Mouse (Mus musculus): Measurements from ENCODE around the gene Slfn14. TPM values are rescaled to one million over a fixed set of nuclear protein-coding genes. Genes with fewer than 3 reads are reported as not detected.
"Not testable (repeated sequence)": the region's sequence is repeated elsewhere in the genome, so short reads cannot be mapped to it uniquely, and the experiment has no call there.

The Slfn14 gene
- polyA plus RNA-seq (2014; fragmentation: Nextera tagmentation; extraction: Ambion mirVana), result 2.1 and 2.4 TPM in 2 replicates

DNA sequence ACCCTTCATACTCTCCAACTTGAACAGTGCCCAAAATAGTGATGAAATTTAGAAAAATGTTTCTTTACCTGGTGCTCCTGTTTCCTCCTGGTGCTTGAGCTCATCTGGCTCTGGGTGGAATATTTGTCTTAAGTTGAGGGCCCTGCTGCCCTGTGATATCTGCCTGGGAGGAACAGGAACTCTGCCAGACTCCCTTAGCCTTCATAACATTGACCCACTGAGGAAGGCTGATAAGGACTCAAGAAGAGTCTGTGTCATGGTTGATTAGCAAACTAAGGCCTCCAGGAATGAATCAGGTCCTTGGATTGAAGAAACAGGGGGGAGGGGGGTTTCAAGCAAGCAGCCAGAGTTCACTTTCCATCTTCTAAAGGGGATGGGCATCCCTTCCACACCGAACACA is at the start of gene Slfn14:
Gene Slfn14, minus strand, starts transcription at position 161 of the 400 bp plus-strand sequence.
- Histone ChIP-seq H3K4me3 (ENCODE audit: low read depth, low read length) (peak within 1 kb of the TSS; percentile 5; the same call in 1 of the 2 replicates), H3K9ac (ENCODE audit: low read depth, low read length) (no peak within 1 kb of the TSS), H3K4me2 (peak within 1 kb of the TSS; percentile 32), H3K27ac (ENCODE audit: low read depth, low read length) (peak within 1 kb of the TSS; percentile 17; the same call in 1 of the 2 replicates), H3K4me1 (replicated peaks; ENCODE audit: control insufficient read depth, insufficient read depth, low read length) (peaks cover 16% of the 10 kb centered on the region), H3K36me3 (ENCODE audit: control insufficient read depth, insufficient read depth, low read length) (no peaks in the 10 kb centered on the region), H3K27me3 (replicated peaks; ENCODE audit: control insufficient read depth, insufficient read depth, low read length) (no peaks in the 10 kb centered on the region), H3K9me3 (ENCODE audit: control insufficient read depth, low read length) (no peaks in the 10 kb centered on the region)
- DNase-seq (ENCODE audit: low spot score), result no peak
- WGBS, result 21% methylated on average over 1 of the region's 1 CpGs
- ATAC-seq (replicated peaks; ENCODE audit: low FRiP score), result peak; percentile 90

DNA sequence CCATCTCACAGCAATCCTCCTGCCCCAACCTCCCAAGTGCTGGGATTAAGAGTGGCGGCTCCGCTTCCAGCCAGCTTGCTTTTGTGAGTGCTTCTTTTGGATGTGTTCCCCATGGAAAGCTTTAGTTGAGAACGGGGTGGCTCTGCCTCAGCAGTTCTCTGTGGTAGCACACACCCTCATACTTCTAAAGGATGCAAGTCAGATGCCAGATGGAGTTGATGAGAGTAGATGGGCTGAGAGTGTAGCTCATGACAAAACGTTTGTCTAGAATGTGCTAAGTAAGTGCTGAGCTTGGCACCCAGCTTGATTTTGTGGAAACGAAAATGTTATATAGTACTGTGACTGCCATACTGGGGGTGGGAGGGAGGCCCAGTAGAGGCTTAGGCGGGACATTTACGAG is 49.3 kb upstream of the Slfn14 start:
- no peak overlapping the region for H3K9ac ChIP-seq (ENCODE audit: low read depth, low read length)
- peaks cover 29% of the 10 kb centered on the region for H3K36me3 ChIP-seq (ENCODE audit: control insufficient read depth, insufficient read depth, low read length)
- no peak overlapping the region for H3K4me2 ChIP-seq
- 89% methylated on average over 7 of the region's 7 CpGs for WGBS
- ATAC-seq (replicated peaks; ENCODE audit: low FRiP score) (no peak), DNase-seq (ENCODE audit: low spot score) (no peak)
- H3K4me3 ChIP-seq (ENCODE audit: low read depth, low read length), result no peak overlapping the region
- H3K27ac ChIP-seq (ENCODE audit: low read depth, low read length), result no peak overlapping the region
- H3K9me3 ChIP-seq (ENCODE audit: control insufficient read depth, low read length), result no peaks in the 10 kb centered on the region
- H3K4me1 ChIP-seq (replicated peaks; ENCODE audit: control insufficient read depth, insufficient read depth, low read length), result no peaks in the 10 kb centered on the region
- no peaks in the 10 kb centered on the region for H3K27me3 ChIP-seq (replicated peaks; ENCODE audit: control insufficient read depth, insufficient read depth, low read length)

- ATAC-seq (replicated peaks; ENCODE audit: low FRiP score) (no peak), DNase-seq (ENCODE audit: low spot score) (no peak)
- WGBS, result 74% methylated on average over 3 of the region's 3 CpGs
- peaks cover 17% of the 10 kb centered on the region for H3K36me3 ChIP-seq (ENCODE audit: control insufficient read depth, insufficient read depth, low read length)
- H3K27me3 ChIP-seq (replicated peaks; ENCODE audit: control insufficient read depth, insufficient read depth, low read length), result no peaks in the 10 kb centered on the region
- no peak overlapping the region for H3K4me2 ChIP-seq
- H3K27ac ChIP-seq (ENCODE audit: low read depth, low read length), result no peak overlapping the region
- no peaks in the 10 kb centered on the region for H3K9me3 ChIP-seq (ENCODE audit: control insufficient read depth, low read length)
- H3K4me1 ChIP-seq (replicated peaks; ENCODE audit: control insufficient read depth, insufficient read depth, low read length), result no peaks in the 10 kb centered on the region
- H3K4me3 ChIP-seq (ENCODE audit: low read depth, low read length), result no peak overlapping the region
- H3K9ac ChIP-seq (ENCODE audit: low read depth, low read length), result no peak overlapping the region
Observed at GRCm38 (mm10) chr11:83327427-83327826, 40.9 kb upstream of the Slfn14 start.

GRCm38 (mm10) chr11:83326692-83327091 is 40.2 kb upstream of the Slfn14 start:
- DNase-seq (ENCODE audit: low spot score); H3K27ac ChIP-seq (ENCODE audit: low read depth, low read length); H3K4me1 ChIP-seq (replicated peaks; ENCODE audit: control insufficient read depth, insufficient read depth, low read length); H3K27me3 ChIP-seq (replicated peaks; ENCODE audit: control insufficient read depth, insufficient read depth, low read length); H3K4me2 ChIP-seq; H3K9me3 ChIP-seq (ENCODE audit: control insufficient read depth, low read length); ATAC-seq (replicated peaks; ENCODE audit: low FRiP score); H3K9ac ChIP-seq (ENCODE audit: low read depth, low read length); H3K4me3 ChIP-seq (ENCODE audit: low read depth, low read length): not testable (repeated sequence)
- peaks cover 23% of the 10 kb centered on the region for H3K36me3 ChIP-seq (ENCODE audit: control insufficient read depth, insufficient read depth, low read length)
- 93% methylated on average over 3 of the region's 3 CpGs for WGBS

- no peak for DNase-seq (ENCODE audit: low spot score)
- Histone ChIP-seq H3K4me1 (replicated peaks; ENCODE audit: control insufficient read depth, insufficient read depth, low read length) (no peaks in the 10 kb centered on the region), H3K27me3 (replicated peaks; ENCODE audit: control insufficient read depth, insufficient read depth, low read length) (no peaks in the 10 kb centered on the region), H3K9ac (ENCODE audit: low read depth, low read length) (no peak overlapping the region), H3K27ac (ENCODE audit: low read depth, low read length) (no peak overlapping the region), H3K9me3 (ENCODE audit: control insufficient read depth, low read length) (no peaks in the 10 kb centered on the region), H3K4me2 (no peak overlapping the region), H3K36me3 (ENCODE audit: control insufficient read depth, insufficient read depth, low read length) (peaks cover 19% of the 10 kb centered on the region), H3K4me3 (ENCODE audit: low read depth, low read length) (no peak overlapping the region)
- no peak for ATAC-seq (replicated peaks; ENCODE audit: low FRiP score)
- 87% methylated on average over 4 of the region's 4 CpGs for WGBS
Observed at GRCm38 (mm10) chr11:83319048-83319447, 32.5 kb upstream of the Slfn14 start.

DNA sequence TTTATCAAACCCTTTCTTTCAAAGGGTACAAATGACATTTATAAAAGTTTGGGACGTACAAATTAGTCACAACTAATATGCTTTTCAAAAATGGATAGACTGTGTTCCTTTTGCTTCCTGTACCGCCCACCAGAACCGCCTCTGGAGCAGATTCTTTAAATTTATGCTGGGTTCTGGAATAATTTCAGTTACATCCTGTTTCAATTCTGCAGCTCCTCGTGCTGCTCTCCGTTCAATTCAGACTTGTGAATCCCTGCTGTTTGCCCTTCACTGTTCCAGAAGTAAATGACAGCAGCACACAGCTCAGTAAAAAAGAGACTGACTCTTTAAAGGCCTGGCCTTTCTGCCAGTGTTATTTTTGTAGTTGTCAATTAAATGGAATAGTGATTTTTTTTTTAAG is 25.9 kb upstream of the Slfn14 start:
- Histone ChIP-seq H3K4me3 (ENCODE audit: low read depth, low read length) (no peak overlapping the region), H3K9me3 (ENCODE audit: control insufficient read depth, low read length) (no peaks in the 10 kb centered on the region), H3K9ac (ENCODE audit: low read depth, low read length) (no peak overlapping the region), H3K4me2 (no peak overlapping the region), H3K36me3 (ENCODE audit: control insufficient read depth, insufficient read depth, low read length) (peaks cover 7% of the 10 kb centered on the region; the same call in 1 of the 2 replicates), H3K27ac (ENCODE audit: low read depth, low read length) (no peak overlapping the region), H3K27me3 (replicated peaks; ENCODE audit: control insufficient read depth, insufficient read depth, low read length) (no peaks in the 10 kb centered on the region), H3K4me1 (replicated peaks; ENCODE audit: control insufficient read depth, insufficient read depth, low read length) (no peaks in the 10 kb centered on the region)
- no peak for ATAC-seq (replicated peaks; ENCODE audit: low FRiP score)
- WGBS, result 92% methylated on average over 5 of the region's 5 CpGs
- no peak for DNase-seq (ENCODE audit: low spot score)

GRCm38 (mm10) chr11:83306700-83307253 is 20.3 kb upstream of the Slfn14 start:
- no peak overlapping the region for H3K9ac ChIP-seq (ENCODE audit: low read depth, low read length)
- WGBS, result 81% methylated on average over 4 of the region's 4 CpGs
- H3K27me3 ChIP-seq (replicated peaks; ENCODE audit: control insufficient read depth, insufficient read depth, low read length), result no peaks in the 10 kb centered on the region
- ATAC-seq (replicated peaks; ENCODE audit: low FRiP score) (no peak), DNase-seq (ENCODE audit: low spot score) (no peak)
- no peak overlapping the region for H3K4me3 ChIP-seq (ENCODE audit: low read depth, low read length)
- H3K4me1 ChIP-seq (replicated peaks; ENCODE audit: control insufficient read depth, insufficient read depth, low read length), result peaks cover 8% of the 10 kb centered on the region
- no peaks in the 10 kb centered on the region for H3K9me3 ChIP-seq (ENCODE audit: control insufficient read depth, low read length)
- H3K27ac ChIP-seq (ENCODE audit: low read depth, low read length), result no peak overlapping the region
- no peaks in the 10 kb centered on the region for H3K36me3 ChIP-seq (ENCODE audit: control insufficient read depth, insufficient read depth, low read length)
- H3K4me2 ChIP-seq, result no peak overlapping the region

GRCm38 (mm10) chr11:83304485-83304884 is 18.0 kb upstream of the Slfn14 start:
- Histone ChIP-seq H3K4me3 (ENCODE audit: low read depth, low read length) (no peak overlapping the region), H3K9me3 (ENCODE audit: control insufficient read depth, low read length) (no peaks in the 10 kb centered on the region), H3K9ac (ENCODE audit: low read depth, low read length) (no peak overlapping the region; the same call in 1 of the 2 replicates), H3K36me3 (ENCODE audit: control insufficient read depth, insufficient read depth, low read length) (no peaks in the 10 kb centered on the region), H3K27me3 (replicated peaks; ENCODE audit: control insufficient read depth, insufficient read depth, low read length) (no peaks in the 10 kb centered on the region), H3K27ac (ENCODE audit: low read depth, low read length) (no peak overlapping the region), H3K4me2 (peak overlapping the region; percentile 87; the same call in 1 of the 2 replicates), H3K4me1 (replicated peaks; ENCODE audit: control insufficient read depth, insufficient read depth, low read length) (peaks cover 8% of the 10 kb centered on the region)
- no peak for DNase-seq (ENCODE audit: low spot score)
- ATAC-seq (replicated peaks; ENCODE audit: low FRiP score), result no peak
- 80% methylated on average over 2 of the region's 2 CpGs for WGBS

- Histone ChIP-seq H3K27ac (ENCODE audit: low read depth, low read length) (no peak overlapping the region), H3K4me2 (peak overlapping the region; percentile 87), H3K4me3 (ENCODE audit: low read depth, low read length) (peak overlapping the region; percentile 95; the same call in 1 of the 2 replicates), H3K36me3 (ENCODE audit: control insufficient read depth, insufficient read depth, low read length) (no peaks in the 10 kb centered on the region), H3K27me3 (replicated peaks; ENCODE audit: control insufficient read depth, insufficient read depth, low read length) (no peaks in the 10 kb centered on the region), H3K4me1 (replicated peaks; ENCODE audit: control insufficient read depth, insufficient read depth, low read length) (peaks cover 8% of the 10 kb centered on the region), H3K9me3 (ENCODE audit: control insufficient read depth, low read length) (no peaks in the 10 kb centered on the region), H3K9ac (ENCODE audit: low read depth, low read length) (0 out of 2 replicates have a peak overlapping the region, but pooled peaks have one; percentile 0)
- 64% methylated on average over 5 of the region's 5 CpGs for WGBS
- DNase-seq (ENCODE audit: low spot score) (no peak), ATAC-seq (replicated peaks; ENCODE audit: low FRiP score) (no peak)
Observed at GRCm38 (mm10) chr11:83303751-83304150, 17.2 kb upstream of the Slfn14 start.

All from liver, embryonic 11.5 days (tissue).